Mouse (Mus musculus) forebrain, embryonic 10.5 days (tissue): ENCODE measurements around the gene Slc15a5. TPM values are rescaled to one million over a fixed set of nuclear protein-coding genes. Genes with fewer than 3 reads are reported as not detected.

ENCODE experiments used
- DNase-seq: peaks from one replicate; pipeline ENCODE4 v3.0.0-alpha.2; 2017; ENCODE audit warnings: low spot score; ENCODE audit errors: extremely low spot score
- H3K27ac ChIP-seq: fragments of 300-500 bp; sonication (generic); 2 replicates; pipeline ENCODE4 v1.5.1; 2016; ENCODE audit warnings: mild to moderate bottlenecking
- H3K27me3 ChIP-seq: fragments of 300-500 bp; sonication (generic); 2 replicates; pipeline ENCODE4 v1.6.1; 2016; ENCODE audit warnings: mild to moderate bottlenecking; ENCODE audit not compliant: poor library complexity, severe bottlenecking
- H3K36me3 ChIP-seq: fragments of 300-500 bp; sonication (generic); replicated peaks from 2 replicates; pipeline ENCODE4 v1.6.1; 2016; ENCODE audit warnings: mild to moderate bottlenecking, moderate library complexity
- H3K4me1 ChIP-seq: fragments of 300-500 bp; sonication (generic); 2 replicates; pipeline ENCODE4 v1.6.1; 2016
- H3K4me3 ChIP-seq: fragments of 300-500 bp; sonication (generic); 2 replicates; pipeline ENCODE4 v1.5.1; 2016; ENCODE audit warnings: mild to moderate bottlenecking, moderate library complexity
- H3K9me3 ChIP-seq: fragments of 300-500 bp; sonication (generic); 2 replicates; pipeline ENCODE4 v1.6.1; 2016; ENCODE audit warnings: mild to moderate bottlenecking, moderate library complexity
- WGBS: fragments of 180-500 bp; shearing (Covaris S2); methylation state at CpG from one replicate; pipeline ENCODE4 v1.1.7; 2016; 5-methylcytosine and 5-hydroxymethylcytosine counted together
- polyA plus RNA-seq: library from polyadenylated mRNA; unstranded; fragments of >200 nt; fragmentation: Nextera tagmentation; extraction: Ambion mirVana; gene quantifications from 2 replicates; pipeline ENCODE4 v1.2.1, GENCODE M21; 2016

The Slc15a5 gene
- polyA plus RNA-seq, 1 experiment from 2014 or later = not detected

DNA sequence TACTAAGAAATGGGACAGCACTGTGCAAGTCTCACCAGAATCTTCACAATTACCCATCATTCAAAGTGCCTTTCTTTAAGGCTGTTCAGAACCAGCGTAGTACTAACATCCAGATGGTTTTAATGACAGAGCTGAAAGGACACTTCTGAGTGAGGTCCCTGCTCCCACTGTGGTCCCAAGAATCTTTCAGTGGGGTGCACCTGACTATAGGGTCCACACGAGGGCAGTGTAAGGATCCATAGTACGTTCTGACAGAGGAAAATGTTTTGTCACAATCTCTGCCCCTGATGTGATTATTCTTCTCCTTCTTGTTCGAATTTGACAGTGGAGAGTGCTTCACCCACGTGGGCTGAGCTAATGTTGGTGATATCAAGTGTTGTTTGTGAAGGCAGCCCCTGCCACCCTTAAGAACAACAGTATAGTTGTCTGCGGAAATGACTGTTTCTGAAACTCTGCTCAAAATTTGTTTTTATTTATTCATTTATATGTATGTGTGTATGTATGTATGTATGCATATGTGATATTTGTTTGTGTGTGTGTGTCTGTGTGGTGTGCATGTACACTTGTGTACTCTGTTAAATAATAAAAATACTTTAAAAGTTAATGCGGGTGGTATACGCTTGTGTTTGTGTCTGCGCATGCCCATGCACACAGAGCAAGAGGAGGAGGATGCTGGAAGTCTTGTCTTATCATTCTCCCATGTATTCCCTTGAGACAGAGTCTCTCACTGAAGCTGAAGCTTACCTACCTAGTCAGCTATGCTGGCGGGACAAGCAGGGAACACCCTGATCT is 98.6 kb downstream of the Slc15a5 start:
- DNase-seq = no peak
- Histone ChIP-seq H3K9me3 (no peaks in the 10 kb centered on the region), H3K4me1 (peaks cover 30% of the 10 kb centered on the region), H3K27me3 (no peaks in the 10 kb centered on the region), H3K4me3 (no peak overlapping the region), H3K36me3 (no peaks in the 10 kb centered on the region), H3K27ac (no peak overlapping the region)
- WGBS = 82% methylated on average over 10 of the region's 10 CpGs

DNA sequence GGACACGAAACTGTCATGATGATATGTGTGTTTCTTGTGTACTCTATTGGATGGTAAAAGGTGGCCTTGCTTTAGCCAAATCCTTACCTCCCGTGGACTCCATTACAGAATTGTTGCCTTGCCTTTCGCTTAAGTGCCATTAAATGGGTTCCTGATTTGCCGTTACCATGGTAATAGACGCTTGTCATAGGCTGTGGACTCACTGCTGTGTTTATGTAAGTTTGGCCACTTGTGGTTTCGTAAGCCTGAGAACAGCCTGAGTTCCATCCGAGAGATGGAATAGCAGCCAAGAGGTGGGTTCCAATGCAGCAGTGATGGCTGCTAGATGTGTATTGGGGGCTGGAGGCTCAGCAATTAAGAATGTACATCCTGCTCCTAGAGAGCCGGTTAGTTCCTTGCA is 99.3 kb downstream of the Slc15a5 start:
- Histone ChIP-seq H3K4me3 (no peak overlapping the region), H3K9me3 (no peaks in the 10 kb centered on the region; the same call in 1 of the 2 replicates), H3K27me3 (no peaks in the 10 kb centered on the region), H3K4me1 (peaks cover 30% of the 10 kb centered on the region), H3K27ac (no peak overlapping the region), H3K36me3 (no peaks in the 10 kb centered on the region)
- DNase-seq = no peak
- WGBS = 85% methylated on average over 8 of the region's 8 CpGs

DNA sequence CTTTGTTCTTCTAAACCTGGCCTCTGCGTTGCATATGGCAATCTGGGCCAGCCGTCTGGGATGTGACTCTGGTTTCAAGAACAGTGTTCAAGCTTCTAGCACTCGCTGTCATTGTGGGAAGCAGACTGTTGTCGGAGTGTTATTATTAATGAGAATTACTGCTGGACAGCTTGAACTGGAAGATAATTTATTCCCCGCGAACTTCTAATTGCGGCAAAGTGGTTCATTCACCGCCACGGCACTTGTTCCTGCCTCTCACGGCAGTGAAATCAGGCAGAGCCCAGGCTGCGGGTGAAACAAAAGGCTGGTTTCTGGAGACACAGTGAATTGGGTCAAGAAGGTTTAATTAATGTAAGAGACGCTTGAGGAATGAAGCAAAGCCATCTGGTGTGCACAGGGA is 99.9 kb downstream of the Slc15a5 start:
- H3K27ac ChIP-seq = 0 out of 2 replicates have a peak overlapping the region, but pooled peaks have one; percentile 30
- WGBS = 79% methylated on average over 12 of the region's 12 CpGs
- H3K36me3 ChIP-seq = no peaks in the 10 kb centered on the region
- no peak for DNase-seq
- H3K9me3 ChIP-seq = peaks cover 2% of the 10 kb centered on the region; the same call in 1 of the 2 replicates
- H3K27me3 ChIP-seq = no peaks in the 10 kb centered on the region
- no peak overlapping the region for H3K4me3 ChIP-seq
- peaks cover 30% of the 10 kb centered on the region for H3K4me1 ChIP-seq

DNA sequence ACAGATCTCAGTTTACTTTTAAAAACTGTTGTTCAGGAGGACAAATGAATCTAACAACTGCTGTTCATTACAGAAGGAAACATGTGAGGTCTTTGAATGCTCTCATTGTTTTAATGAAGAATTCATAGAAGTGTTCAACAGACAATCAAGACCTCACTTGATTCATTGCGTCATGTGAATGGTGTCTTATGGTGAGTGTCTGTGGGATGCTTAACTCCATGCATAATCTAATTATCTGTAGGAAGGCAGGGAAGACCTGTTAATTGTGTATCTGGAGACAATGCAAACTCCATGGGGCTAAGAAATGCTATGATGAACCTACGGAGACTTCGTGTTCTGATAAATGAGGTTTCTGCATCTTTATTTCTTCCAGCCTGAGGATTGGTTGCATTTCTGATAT is 103.7 kb downstream of the Slc15a5 start:
- H3K36me3 ChIP-seq = no peaks in the 10 kb centered on the region
- no peaks in the 10 kb centered on the region for H3K27me3 ChIP-seq
- 86% methylated on average over 3 of the region's 3 CpGs for WGBS
- H3K9me3 ChIP-seq = peaks cover 2% of the 10 kb centered on the region; the same call in 1 of the 2 replicates
- no peak overlapping the region for H3K27ac ChIP-seq
- no peak for DNase-seq
- no peak overlapping the region for H3K4me3 ChIP-seq
- peaks cover 14% of the 10 kb centered on the region; the same call in 1 of the 2 replicates for H3K4me1 ChIP-seq

DNA sequence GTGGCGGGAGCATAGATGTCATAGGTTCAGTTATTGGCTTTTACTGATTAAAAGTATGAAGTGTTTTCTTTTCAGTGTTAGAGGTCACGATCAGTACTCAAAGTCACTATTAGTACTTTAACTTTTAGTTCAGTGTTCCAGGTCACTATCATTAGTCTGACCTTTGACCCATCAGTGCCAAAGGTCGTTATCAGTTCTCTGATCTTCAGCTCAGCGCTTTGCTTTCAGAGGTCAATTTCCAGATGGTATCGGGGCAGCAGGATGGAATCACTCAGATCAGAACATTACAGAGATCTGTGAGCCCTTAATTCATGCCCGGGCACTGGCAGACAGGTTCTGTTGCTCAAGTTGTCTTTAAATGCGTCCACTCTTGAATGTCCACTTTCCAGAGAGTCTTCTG is 116.0 kb downstream of the Slc15a5 start:
- no peaks in the 10 kb centered on the region for H3K4me1 ChIP-seq
- H3K27ac ChIP-seq = no peak overlapping the region
- DNase-seq = no peak
- WGBS = 67% methylated on average over 7 of the region's 7 CpGs
- H3K9me3 ChIP-seq = no peaks in the 10 kb centered on the region
- H3K4me3 ChIP-seq = no peak overlapping the region
- no peaks in the 10 kb centered on the region for H3K27me3 ChIP-seq
- no peaks in the 10 kb centered on the region for H3K36me3 ChIP-seq

DNA sequence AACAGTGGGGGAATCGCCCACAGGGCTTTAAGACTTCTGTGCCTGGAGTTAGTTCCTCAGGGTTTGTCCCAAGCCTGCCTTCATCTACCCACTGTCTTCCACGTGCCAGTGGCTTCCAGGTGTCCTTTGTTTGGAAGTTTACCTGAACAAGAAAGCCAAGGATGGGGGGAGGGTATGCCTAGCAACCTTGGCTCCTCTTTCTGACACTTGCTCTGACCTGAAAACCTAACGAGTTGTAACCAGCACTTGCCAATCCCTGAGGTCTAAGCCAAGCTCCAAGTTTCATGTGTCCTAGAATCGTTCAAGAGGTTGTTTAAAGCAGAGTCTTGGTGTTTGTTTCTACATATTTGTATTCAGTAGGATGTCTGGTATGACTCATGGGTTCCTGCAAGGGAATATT is 116.9 kb downstream of the Slc15a5 start:
- H3K27ac ChIP-seq = no peak overlapping the region
- no peaks in the 10 kb centered on the region for H3K27me3 ChIP-seq
- no peak for DNase-seq
- 69% methylated on average over 4 of the region's 4 CpGs for WGBS
- H3K9me3 ChIP-seq = no peaks in the 10 kb centered on the region
- H3K4me1 ChIP-seq = no peaks in the 10 kb centered on the region
- no peaks in the 10 kb centered on the region for H3K36me3 ChIP-seq
- no peak overlapping the region for H3K4me3 ChIP-seq

DNA sequence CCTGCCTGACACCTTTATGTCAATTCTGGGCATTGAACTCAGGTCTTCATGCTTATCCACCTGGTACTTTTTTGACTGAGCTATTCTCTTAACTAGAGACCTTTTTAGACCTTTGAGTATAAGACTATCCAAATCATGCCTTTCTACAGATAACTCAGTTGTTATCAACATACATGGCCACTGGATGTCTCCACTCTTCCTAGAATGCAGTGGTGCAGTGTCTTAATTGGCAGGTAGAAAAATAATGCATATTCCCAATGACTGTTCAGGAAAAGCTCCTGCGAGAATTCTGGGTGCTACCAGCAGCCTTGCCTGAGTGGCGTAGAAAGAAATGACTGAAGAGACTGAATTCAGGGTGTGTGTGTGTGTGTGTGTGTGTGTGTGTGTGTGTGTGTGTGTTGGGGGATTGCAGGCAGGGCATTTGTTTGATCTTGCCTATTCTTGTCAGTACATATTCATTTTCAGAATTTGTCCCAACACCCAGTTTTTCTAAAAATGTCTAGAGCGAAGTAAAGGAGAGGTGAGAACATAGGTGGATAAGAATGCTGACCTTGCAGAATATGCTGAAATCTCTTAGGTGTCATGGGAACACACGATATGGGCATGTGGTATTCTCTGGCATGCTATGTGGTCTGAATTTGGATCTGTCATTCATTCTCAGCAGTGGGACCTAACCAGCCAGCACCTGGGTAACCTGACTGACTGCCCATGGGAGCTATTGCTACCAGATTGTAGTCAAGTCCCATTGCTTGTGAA is 119.5 kb downstream of the Slc15a5 start:
- peaks cover 13% of the 10 kb centered on the region for H3K4me1 ChIP-seq
- no peaks in the 10 kb centered on the region for H3K9me3 ChIP-seq
- no peak overlapping the region for H3K4me3 ChIP-seq
- 95% methylated on average over 4 of the region's 4 CpGs for WGBS
- H3K27me3 ChIP-seq = no peaks in the 10 kb centered on the region
- no peaks in the 10 kb centered on the region for H3K36me3 ChIP-seq
- H3K27ac ChIP-seq = no peak overlapping the region
- no peak for DNase-seq

DNA sequence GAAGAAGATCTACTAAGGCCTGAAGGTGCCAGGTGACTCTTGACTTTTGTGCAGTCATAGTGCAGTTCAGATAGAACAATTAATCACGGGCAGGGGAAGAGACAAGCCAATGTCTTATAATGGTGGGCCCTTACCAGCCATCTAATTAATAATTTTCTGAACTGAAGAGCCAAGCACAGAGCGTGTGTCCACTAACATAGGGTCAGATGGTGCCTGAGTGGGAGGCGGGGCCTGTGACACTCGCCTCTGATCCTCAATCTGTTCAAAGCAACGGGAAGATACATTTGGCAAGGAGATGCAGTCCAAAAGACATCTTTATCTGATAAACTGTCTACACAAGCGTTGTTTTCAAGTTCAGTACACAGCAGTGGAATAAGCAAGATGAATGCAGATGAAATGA is 122.1 kb downstream of the Slc15a5 start:
- H3K36me3 ChIP-seq = no peaks in the 10 kb centered on the region
- WGBS = 90% methylated on average over 6 of the region's 6 CpGs

DNA sequence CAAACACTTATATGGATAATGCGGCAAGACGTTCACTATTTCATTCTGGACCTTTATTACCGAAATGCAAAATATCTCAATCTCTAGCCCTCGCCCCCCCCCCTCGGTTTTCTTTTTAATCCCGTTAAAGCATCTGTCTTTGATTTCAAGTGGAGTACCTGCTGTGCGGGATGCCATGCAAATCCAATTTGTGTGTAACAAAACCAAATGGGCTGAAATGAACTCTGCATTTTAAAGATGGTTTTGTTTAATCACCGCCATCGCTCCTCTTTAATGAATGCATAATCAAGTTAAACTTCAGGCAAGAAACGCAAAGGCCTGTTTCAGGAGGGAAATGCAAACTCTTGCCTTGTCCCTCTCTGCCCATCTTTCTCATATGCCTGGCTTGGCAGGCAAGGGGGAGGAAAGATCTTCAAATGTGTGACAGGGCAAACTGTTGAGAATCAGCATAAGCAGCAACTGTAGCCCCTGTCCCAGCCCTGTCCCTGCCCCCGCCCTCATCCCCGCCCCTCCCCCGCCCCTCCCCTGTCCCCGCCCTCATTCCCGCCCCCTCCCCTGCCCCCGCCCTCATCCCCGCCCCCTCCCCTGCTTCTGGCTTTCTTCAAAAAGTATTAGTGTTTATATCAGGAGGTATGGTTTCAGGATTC is 122.8 kb downstream of the Slc15a5 start:
- peak overlapping the region; percentile 28 for H3K4me3 ChIP-seq
- 26% methylated on average over 16 of the region's 17 CpGs for WGBS
- peak; percentile 15 for DNase-seq
- H3K27ac ChIP-seq = 0 out of 2 replicates have a peak overlapping the region, but pooled peaks have one; percentile 20
- H3K9me3 ChIP-seq = no peaks in the 10 kb centered on the region
- H3K27me3 ChIP-seq = no peaks in the 10 kb centered on the region
- H3K36me3 ChIP-seq = no peaks in the 10 kb centered on the region
- peaks cover 13% of the 10 kb centered on the region for H3K4me1 ChIP-seq

More for the DNA sequence above, 122.1 kb downstream of the Slc15a5 start:
- Histone ChIP-seq H3K4me3 (no peak overlapping the region), H3K4me1 (peaks cover 13% of the 10 kb centered on the region), H3K27ac (no peak overlapping the region), H3K27me3 (no peaks in the 10 kb centered on the region), H3K9me3 (no peaks in the 10 kb centered on the region)
- DNase-seq = no peak

DNA sequence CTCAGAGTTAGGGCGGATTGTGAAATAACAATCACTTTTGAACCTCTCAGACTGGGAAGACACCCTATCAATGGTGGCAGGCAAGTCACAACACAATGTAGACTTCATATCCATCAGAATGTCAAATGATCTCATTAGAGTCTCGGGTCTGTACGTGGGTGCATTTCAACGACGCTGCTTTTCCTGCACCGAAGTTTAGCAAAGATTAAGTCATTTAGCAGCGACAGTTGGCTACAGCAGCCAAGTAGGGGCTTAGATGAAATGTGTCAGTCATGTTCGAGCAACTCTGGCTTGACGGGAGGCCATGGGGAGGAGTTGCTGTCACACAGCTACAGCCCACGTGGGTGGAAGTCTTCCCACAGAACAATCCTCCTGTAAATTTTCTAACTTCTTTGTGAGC is 133.2 kb downstream of the Slc15a5 start:
- Histone ChIP-seq H3K9me3 (no peaks in the 10 kb centered on the region), H3K4me1 (no peaks in the 10 kb centered on the region), H3K27me3 (no peaks in the 10 kb centered on the region), H3K4me3 (no peak overlapping the region), H3K36me3 (no peaks in the 10 kb centered on the region), H3K27ac (no peak overlapping the region)
- DNase-seq = no peak
- WGBS = 86% methylated on average over 10 of the region's 10 CpGs

DNA sequence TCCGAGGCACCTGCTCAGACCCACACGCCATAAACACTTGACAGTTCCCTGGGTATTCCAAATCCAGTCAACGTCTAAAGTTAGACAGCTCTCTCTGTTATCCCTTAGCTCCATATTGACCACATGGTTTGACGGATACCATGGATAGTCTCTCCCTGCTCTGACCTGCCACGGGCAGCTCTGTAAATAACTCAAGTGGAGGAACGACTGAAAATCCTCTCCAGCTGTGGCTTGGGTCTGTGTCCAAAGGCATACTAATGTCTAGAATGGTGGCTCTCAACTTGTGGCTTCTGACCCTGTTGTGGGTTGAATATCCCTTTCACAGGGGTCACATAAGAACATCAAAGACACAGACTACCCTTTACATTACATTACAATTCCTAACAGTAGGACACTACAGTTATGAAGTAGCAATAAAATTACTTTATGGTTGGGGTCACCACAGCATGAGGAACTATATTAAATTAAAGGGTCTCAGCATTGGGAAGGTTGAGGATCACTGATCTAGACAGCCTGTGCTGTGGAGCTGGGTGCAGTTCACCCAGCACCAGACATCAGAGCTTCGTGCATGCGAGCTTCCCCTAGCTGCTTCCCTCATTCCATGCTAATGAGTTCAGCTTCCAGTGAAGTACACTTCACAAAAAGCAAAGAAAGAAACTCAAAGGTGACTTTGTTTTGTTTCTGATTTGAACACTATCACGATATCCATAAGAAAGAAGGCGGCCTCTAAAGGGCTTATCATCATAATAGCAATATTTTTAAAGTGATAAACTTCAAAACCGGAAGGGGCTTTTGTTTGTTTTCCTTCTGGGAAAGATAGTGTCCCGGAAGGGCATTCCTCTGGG is 139.1 kb downstream of the Slc15a5 start:
- Histone ChIP-seq H3K9me3 (no peaks in the 10 kb centered on the region), H3K36me3 (no peaks in the 10 kb centered on the region), H3K27ac (no peak overlapping the region), H3K27me3 (no peaks in the 10 kb centered on the region), H3K4me3 (no peak overlapping the region), H3K4me1 (no peaks in the 10 kb centered on the region)
- WGBS = 81% methylated on average over 12 of the region's 12 CpGs
- DNase-seq = no peak

DNA sequence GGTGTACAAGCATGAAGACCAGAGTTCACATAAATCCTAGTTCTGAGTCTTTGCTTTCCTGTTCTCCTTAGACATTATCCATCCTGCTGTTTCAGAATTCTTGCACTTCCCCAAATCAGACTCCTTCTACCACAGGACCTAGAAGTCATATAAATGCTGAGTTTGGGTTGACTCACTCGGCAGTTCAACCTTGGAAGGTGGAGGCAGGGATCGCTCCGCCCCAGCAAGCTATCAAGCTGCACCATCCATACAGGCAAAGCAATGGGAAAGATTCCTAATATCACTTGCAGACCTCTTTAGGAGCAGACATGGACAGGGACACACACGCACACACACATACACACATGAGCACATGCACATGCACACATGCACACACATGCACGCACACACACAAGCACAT is 142.2 kb downstream of the Slc15a5 start:
- 92% methylated on average over 5 of the region's 5 CpGs for WGBS
- Histone ChIP-seq H3K9me3 (no peaks in the 10 kb centered on the region), H3K36me3 (no peaks in the 10 kb centered on the region), H3K4me3 (no peak overlapping the region), H3K27ac (no peak overlapping the region), H3K4me1 (no peaks in the 10 kb centered on the region), H3K27me3 (no peaks in the 10 kb centered on the region)
- no peak for DNase-seq
